Mouse (Mus musculus) spleen, adult 12 weeks (tissue): ENCODE measurements around the gene Mdm1.
"Not testable (repeated sequence)": the region's sequence is repeated elsewhere in the genome, so short reads cannot be mapped to it uniquely, and the experiment has no call there.

Source experiments
- DNase-seq: peaks from one replicate; pipeline ENCODE4 v3.0.0; 2022; ENCODE audit warnings: low spot score

Mdm1 gene

DNA sequence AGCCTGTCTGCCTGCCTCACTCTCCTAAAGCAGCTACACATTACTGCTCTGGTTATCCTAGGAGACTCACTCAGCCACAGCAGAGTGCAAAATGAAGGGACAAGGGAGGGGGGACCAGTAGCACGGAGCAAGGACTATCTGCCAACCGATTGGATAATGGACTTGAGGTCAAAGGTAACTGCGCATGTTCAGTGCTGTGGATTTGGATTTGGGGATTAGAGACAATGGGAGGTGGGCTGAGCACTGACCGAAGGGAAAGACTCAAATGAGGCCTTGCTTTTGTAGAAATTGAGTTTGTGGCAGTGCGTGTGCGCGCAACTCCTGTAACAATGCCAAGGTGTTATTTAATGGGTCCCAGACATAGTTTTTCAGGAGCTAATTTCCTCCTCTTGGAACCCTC is 16.4 kb upstream of the Mdm1 start:
- DNase-seq: no peak

- DNase-seq: no peak
Observed at GRCm38 (mm10) chr10:118125776-118126445, 15.7 kb upstream of the Mdm1 start.

DNA sequence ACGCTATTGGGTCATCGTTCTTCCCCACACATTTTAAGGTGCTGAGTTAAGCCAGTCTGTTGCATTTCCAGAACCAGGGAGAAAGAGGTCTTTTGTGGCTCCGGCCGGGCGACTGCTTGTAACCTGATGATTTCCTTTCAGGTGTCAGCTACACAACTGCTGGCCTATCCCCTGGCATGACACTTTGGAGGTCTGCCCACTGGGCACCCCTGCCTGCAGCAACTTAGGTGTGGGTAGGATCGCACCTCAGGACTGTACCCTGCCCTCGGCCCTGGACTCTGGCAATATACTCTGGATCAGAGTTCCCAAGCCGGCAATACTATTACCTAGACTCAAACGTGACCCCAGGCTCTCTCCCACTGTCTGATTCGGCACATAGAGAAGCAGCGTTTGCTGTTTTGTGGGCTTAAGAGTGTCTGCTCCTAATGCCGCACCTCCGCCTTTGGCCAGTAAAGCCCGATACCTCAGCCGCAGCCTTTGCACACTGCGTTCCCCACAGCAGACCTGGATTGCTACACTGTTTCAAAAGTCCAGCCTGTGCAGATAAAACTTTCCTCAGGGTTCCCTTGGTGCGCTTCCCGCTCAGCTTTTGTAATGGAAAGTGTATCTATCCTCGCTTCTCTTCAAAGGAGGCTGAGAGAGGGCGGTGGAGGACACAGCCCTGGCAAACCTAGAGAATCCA is 12.5 kb upstream of the Mdm1 start:
- no peak for DNase-seq

GRCm38 (mm10) chr10:118130016-118130415 is 11.6 kb upstream of the Mdm1 start:
- no peak for DNase-seq

DNA sequence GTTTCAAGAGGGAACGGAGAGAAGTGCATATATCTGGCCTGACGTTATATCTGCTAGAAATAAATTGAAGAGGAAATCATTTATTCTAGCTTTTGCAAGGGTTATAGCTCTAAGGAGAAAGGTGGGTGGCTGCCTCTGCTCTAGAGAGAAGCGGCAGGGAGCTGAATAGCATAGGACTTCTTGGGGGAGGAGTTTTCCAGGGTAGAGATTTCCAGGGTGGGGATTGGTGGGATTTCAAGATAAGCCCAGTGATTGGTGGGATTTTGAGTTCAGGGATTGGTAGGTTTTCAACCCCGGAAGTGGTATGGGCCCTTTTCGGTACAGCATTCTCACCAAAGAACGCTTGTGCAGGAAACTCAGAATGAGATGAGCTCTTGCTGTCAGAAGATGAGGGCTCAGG is 8.6 kb upstream of the Mdm1 start:
- DNase-seq: no peak

DNA sequence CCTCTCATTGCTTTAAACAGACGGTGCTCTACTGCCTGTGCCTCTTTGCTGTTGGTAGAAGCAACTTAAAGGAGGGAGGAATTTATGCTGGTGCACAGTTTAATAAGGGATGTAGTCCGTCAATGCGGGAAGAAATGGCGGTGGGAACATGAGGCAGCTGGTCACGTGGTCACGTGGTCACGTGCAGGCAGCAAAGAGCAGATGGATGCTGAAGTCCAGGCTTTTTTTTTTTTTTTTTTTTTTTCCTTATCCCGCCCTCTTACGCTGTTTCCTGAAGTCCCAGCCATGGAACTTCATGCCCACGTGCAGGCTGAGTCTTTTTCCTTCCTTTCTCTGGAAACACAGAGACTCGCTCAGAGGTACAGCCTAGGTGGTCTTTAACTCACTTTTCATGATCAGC is 3.1 kb upstream of the Mdm1 start:
- DNase-seq: no peak

DNA sequence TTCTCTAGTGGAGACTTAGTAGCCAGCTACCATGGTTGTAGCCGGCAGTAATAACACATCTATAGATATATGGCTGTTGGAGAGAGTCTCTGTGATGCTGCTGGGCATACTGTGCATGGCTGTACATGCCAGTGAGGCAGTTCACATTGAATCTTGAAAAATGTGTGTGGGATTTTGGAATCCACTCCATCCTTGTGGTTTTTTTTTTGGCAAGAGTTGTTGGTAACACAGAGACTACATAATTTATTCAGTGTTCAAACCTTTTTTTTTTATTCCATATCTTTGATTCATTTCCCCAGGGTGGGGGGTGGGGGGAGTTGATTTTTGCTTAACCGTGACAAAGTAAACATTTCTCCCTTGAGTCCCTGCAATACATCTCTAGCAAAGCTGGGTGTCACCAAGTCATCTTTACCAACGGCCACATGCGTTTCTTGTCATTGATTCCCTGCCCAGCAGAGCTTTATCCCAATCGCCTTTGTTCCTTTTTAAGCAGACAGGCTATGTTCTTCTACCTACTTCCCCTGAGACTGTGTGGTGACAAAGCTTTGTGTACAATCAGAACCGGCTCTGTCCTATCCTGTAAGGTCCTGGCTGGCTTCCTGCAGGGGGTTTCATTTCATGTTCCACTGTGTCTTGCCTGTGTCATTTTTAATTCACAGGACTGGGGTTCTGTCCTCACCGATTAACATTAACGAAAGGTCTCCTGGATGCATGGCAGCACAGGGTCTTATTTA is 1.6 kb upstream of the Mdm1 start:
- DNase-seq: no peak

- no peak for DNase-seq
Observed at GRCm38 (mm10) chr10:118141884-118142801, 532 bp downstream of the Mdm1 start.

DNA sequence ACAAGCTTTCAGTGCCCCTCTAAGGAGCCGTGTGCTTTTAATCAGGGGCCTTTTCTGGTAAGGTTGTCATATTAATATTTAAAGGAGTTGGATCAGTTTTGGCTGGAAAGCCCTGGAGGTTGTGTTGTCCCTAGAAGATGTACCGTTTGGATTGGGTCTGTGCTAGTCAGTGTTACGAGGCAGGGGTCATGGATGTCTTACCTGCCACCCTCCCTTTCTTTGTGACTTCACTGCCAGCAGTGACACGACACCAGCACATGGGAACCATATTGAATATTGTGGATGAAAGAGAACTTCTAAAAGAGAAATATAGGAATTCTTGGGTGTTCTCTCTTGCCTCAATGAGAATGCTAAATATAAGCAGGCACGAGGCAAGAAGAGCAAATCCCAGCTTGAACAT is 7.8 kb downstream of the Mdm1 start:
- DNase-seq: no peak

- no peak for DNase-seq
Observed at GRCm38 (mm10) chr10:118150866-118151265, 9.3 kb downstream of the Mdm1 start.

DNA sequence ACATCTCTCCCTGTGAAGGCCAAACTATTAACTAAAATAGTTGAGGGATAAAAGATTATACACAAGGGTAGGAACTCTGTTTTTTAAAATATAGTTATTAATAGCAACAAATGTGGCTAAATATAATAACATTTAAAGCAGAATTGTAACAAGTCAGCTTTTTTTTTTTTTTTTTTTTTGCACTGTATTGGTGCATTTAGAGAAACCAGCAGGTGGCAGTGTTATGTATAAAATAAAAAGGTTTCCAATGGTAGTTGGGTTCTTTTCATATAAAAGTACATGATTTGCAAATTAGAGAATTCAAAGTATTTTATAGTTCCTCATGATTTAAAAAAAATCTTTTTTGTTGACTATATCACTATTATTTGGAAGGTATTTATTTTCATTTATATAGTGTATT is 14.3 kb downstream of the Mdm1 start:
- no peak for DNase-seq

- DNase-seq: no peak
Observed at GRCm38 (mm10) chr10:118161131-118161530, 19.5 kb downstream of the Mdm1 start.

GRCm38 (mm10) chr10:118169212-118169611 is 27.6 kb downstream of the Mdm1 start:
- no peak for DNase-seq

DNA sequence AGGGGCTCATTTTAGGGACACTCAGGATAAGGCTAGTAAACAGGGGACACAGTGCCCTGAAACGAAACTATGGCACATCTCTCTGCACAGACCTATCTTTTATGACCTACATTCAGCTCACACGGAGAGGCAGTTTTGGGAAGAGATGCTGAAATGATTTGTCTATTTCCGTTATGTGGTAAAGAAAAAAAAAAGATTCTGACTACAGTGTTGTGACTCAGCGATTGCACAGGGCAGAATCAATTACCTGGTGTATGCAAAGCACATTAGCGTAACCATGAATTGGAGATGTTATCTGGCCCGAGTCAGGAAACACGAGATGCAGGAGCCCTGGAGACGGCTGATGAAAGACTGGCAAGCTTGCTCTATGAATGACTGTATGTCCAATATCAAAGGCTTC is 30.8 kb downstream of the Mdm1 start:
- no peak for DNase-seq

DNA sequence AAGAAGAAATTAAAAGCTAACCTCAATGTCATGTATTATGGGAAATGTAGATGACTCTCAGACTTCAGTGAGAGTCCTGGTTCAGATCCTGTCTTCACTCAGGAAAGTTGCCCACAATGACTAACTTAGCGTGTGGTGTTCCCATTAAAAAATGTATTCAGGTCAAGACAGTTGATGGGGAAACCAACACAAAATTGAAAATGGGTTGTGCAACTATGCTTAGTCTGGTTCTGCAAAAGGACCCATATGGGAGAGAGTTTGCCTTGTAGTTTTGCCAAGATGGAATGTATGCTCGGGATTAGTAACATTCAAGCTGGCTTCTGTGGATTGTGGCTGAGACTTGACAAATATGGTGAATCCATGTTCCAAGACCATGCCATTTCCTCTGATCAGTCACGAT is 31.3 kb downstream of the Mdm1 start:
- DNase-seq: no peak

DNA sequence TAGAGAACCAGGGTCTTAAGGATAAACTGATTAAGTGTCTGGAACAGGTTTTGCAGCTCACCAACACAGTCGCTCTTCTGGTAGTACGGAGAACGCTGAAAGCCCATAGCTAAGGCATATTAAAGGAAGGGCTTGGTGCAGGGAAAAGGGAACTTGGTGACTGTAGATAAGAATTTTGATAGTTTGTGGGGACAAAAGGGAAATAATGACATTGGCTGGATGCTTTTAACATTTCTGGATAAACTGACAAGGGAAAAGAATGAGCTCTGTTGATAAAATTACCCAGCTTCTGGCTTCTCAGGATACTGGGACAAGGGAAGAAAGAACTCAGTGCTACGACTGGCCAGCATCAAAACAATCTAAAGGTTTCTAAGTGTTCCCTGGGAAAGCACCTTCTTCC is 33.9 kb downstream of the Mdm1 start:
- not testable (repeated sequence) for DNase-seq

DNA sequence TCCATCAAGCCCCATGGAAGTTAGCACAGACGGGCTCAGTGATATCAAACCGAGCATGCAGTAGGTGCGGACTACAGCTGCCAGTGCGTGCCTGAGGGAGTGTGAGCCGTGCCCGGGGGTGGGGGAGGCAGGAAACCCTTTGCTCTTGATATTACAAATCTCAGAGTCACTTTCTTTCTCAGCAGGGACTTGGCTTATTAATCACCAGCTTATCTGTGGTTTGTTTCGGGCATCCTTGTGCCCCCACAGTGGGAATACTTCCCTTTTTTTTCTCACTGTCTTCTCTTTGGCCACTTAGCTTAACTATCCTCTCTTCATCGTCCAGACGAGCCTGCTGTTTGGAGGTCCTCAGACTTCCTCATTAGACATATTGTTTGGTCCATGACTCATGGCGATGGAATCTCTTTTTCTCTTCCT is 37.1 kb downstream of the Mdm1 start:
- DNase-seq: no peak

- no peak for DNase-seq
Observed at GRCm38 (mm10) chr10:118179265-118179664, 37.7 kb downstream of the Mdm1 start.

- DNase-seq: not testable (repeated sequence)
Observed at GRCm38 (mm10) chr10:118195150-118195549, 53.5 kb downstream of the Mdm1 start.

- DNase-seq: no peak
Observed at GRCm38 (mm10) chr10:118204642-118205041, 63.0 kb downstream of the Mdm1 start, which contains the start of gene Il22. TSS of gene Il22 (plus strand) at chr10:118204942.

GRCm38 (mm10) chr10:118215719-118216393 is 74.2 kb downstream of the Mdm1 start:
- DNase-seq: not testable (repeated sequence)
